Mouse (Mus musculus): Measurements from ENCODE around the gene Cd4. TPM values are rescaled to one million over a fixed set of nuclear protein-coding genes. Genes with fewer than 3 reads are reported as not detected.

Cd4 gene
- polyA plus RNA-seq, 1 experiment from 2014 or later, result not detected

- peak overlapping the region; percentile 98 for H3K4me2 ChIP-seq (ENCODE audit: low read depth, severe bottlenecking)
- H3K27ac ChIP-seq (replicated peaks; ENCODE audit: low read depth, low read length), result peak overlapping the region; percentile 99
- peak overlapping the region; percentile 78 for H3K4me3 ChIP-seq (ENCODE audit: low read depth, low read length)
- DNase-seq (ENCODE audit: low spot score) (peak; percentile 92), ATAC-seq (ENCODE audit: insufficient number of reproducible peaks, low FRiP score, low TSS enrichment, low read depth) (peak; percentile 59)
- H3K4me1 ChIP-seq (ENCODE audit: control insufficient read depth, insufficient read depth, low read length), result peaks cover 39% of the 10 kb centered on the region
- H3K36me3 ChIP-seq (ENCODE audit: control insufficient read depth, insufficient read depth, low read length), result peaks cover 11% of the 10 kb centered on the region
- H3K27me3 ChIP-seq (ENCODE audit: control insufficient read depth, insufficient read depth, low read length), result no peaks in the 10 kb centered on the region
- H3K9me3 ChIP-seq (ENCODE audit: control insufficient read depth, low read length), result no peaks in the 10 kb centered on the region
- WGBS, result under 1% methylated on average over 52 of the region's 89 CpGs
- peak overlapping the region; percentile 98 for H3K9ac ChIP-seq (ENCODE audit: low read length)
Measured at GRCm38 (mm10) chr6:124917518-124918330, 29.7 kb upstream of the Cd4 start.

- peak overlapping the region; percentile 99 for H3K27ac ChIP-seq (replicated peaks; ENCODE audit: low read depth, low read length)
- H3K9ac ChIP-seq (ENCODE audit: low read length), result peak overlapping the region; percentile 98
- H3K4me3 ChIP-seq (ENCODE audit: low read depth, low read length), result peak overlapping the region; percentile 78
- H3K36me3 ChIP-seq (ENCODE audit: control insufficient read depth, insufficient read depth, low read length), result peaks cover 11% of the 10 kb centered on the region
- no peaks in the 10 kb centered on the region for H3K9me3 ChIP-seq (ENCODE audit: control insufficient read depth, low read length)
- DNase-seq (ENCODE audit: low spot score) (peak; percentile 92), ATAC-seq (ENCODE audit: insufficient number of reproducible peaks, low FRiP score, low TSS enrichment, low read depth) (peak; percentile 42)
- peaks cover 39% of the 10 kb centered on the region for H3K4me1 ChIP-seq (ENCODE audit: control insufficient read depth, insufficient read depth, low read length)
- under 1% methylated on average over 45 of the region's 67 CpGs for WGBS
- H3K4me2 ChIP-seq (ENCODE audit: low read depth, severe bottlenecking), result peak overlapping the region; percentile 98
- H3K27me3 ChIP-seq (ENCODE audit: control insufficient read depth, insufficient read depth, low read length), result no peaks in the 10 kb centered on the region
Measured at GRCm38 (mm10) chr6:124916695-124917517, 28.9 kb upstream of the Cd4 start.

- peak overlapping the region; percentile 98 for H3K9ac ChIP-seq (ENCODE audit: low read length)
- H3K27ac ChIP-seq (replicated peaks; ENCODE audit: low read depth, low read length), result no peak overlapping the region
- no peak for ATAC-seq (ENCODE audit: insufficient number of reproducible peaks, low FRiP score, low TSS enrichment, low read depth)
- DNase-seq (ENCODE audit: low spot score), result peak; percentile 49
- H3K4me3 ChIP-seq (ENCODE audit: low read depth, low read length), result peak overlapping the region; percentile 78
- no peaks in the 10 kb centered on the region for H3K27me3 ChIP-seq (ENCODE audit: control insufficient read depth, insufficient read depth, low read length)
- peaks cover 11% of the 10 kb centered on the region for H3K36me3 ChIP-seq (ENCODE audit: control insufficient read depth, insufficient read depth, low read length)
- peak overlapping the region; percentile 98 for H3K4me2 ChIP-seq (ENCODE audit: low read depth, severe bottlenecking)
- H3K4me1 ChIP-seq (ENCODE audit: control insufficient read depth, insufficient read depth, low read length), result peaks cover 34% of the 10 kb centered on the region
- no peaks in the 10 kb centered on the region for H3K9me3 ChIP-seq (ENCODE audit: control insufficient read depth, low read length)
- 7% methylated on average over 12 of the region's 12 CpGs for WGBS
Measured at GRCm38 (mm10) chr6:124915942-124916694, 28.1 kb upstream of the Cd4 start.

- peak overlapping the region; percentile 98 for H3K4me2 ChIP-seq (ENCODE audit: low read depth, severe bottlenecking)
- peak overlapping the region; percentile 98 for H3K9ac ChIP-seq (ENCODE audit: low read length)
- H3K9me3 ChIP-seq (ENCODE audit: control insufficient read depth, low read length), result no peaks in the 10 kb centered on the region
- no peak for DNase-seq (ENCODE audit: low spot score)
- H3K27ac ChIP-seq (replicated peaks; ENCODE audit: low read depth, low read length), result 0 out of 2 replicates have a peak overlapping the region, but pooled peaks have one; percentile 8
- no peak for ATAC-seq (ENCODE audit: insufficient number of reproducible peaks, low FRiP score, low TSS enrichment, low read depth)
- WGBS, result 23% methylated on average over 21 of the region's 22 CpGs
- H3K36me3 ChIP-seq (ENCODE audit: control insufficient read depth, insufficient read depth, low read length), result peaks cover 11% of the 10 kb centered on the region
- H3K4me3 ChIP-seq (ENCODE audit: low read depth, low read length), result peak overlapping the region; percentile 78
- H3K27me3 ChIP-seq (ENCODE audit: control insufficient read depth, insufficient read depth, low read length), result peaks cover 4% of the 10 kb centered on the region; the same call in 1 of the 2 replicates
- H3K4me1 ChIP-seq (ENCODE audit: control insufficient read depth, insufficient read depth, low read length), result peaks cover 26% of the 10 kb centered on the region
Measured at GRCm38 (mm10) chr6:124915160-124915941, 27.3 kb upstream of the Cd4 start.

GRCm38 (mm10) chr6:124914511-124914910 lies 26.5 kb upstream of the Cd4 start:
- H3K27ac ChIP-seq (replicated peaks; ENCODE audit: low read depth, low read length), result no peak overlapping the region
- peaks cover 10% of the 10 kb centered on the region; the same call in 1 of the 2 replicates for H3K27me3 ChIP-seq (ENCODE audit: control insufficient read depth, insufficient read depth, low read length)
- H3K9me3 ChIP-seq (ENCODE audit: control insufficient read depth, low read length), result no peaks in the 10 kb centered on the region
- WGBS, result 81% methylated on average over 7 of the region's 7 CpGs
- peaks cover 11% of the 10 kb centered on the region for H3K36me3 ChIP-seq (ENCODE audit: control insufficient read depth, insufficient read depth, low read length)
- H3K4me2 ChIP-seq (ENCODE audit: low read depth, severe bottlenecking), result no peak overlapping the region
- DNase-seq (ENCODE audit: low spot score) (no peak), ATAC-seq (ENCODE audit: insufficient number of reproducible peaks, low FRiP score, low TSS enrichment, low read depth) (no peak)
- H3K4me3 ChIP-seq (ENCODE audit: low read depth, low read length), result no peak overlapping the region
- H3K4me1 ChIP-seq (ENCODE audit: control insufficient read depth, insufficient read depth, low read length), result peaks cover 30% of the 10 kb centered on the region
- no peak overlapping the region for H3K9ac ChIP-seq (ENCODE audit: low read length)

GRCm38 (mm10) chr6:124913721-124914285 lies 25.8 kb upstream of the Cd4 start:
- peaks cover 10% of the 10 kb centered on the region for H3K27me3 ChIP-seq (ENCODE audit: control insufficient read depth, insufficient read depth, low read length)
- no peaks in the 10 kb centered on the region for H3K9me3 ChIP-seq (ENCODE audit: control insufficient read depth, low read length)
- 77% methylated on average over 10 of the region's 14 CpGs for WGBS
- no peak overlapping the region for H3K4me3 ChIP-seq (ENCODE audit: low read depth, low read length)
- H3K9ac ChIP-seq (ENCODE audit: low read length), result no peak overlapping the region
- ATAC-seq (ENCODE audit: insufficient number of reproducible peaks, low FRiP score, low TSS enrichment, low read depth), result no peak
- peaks cover 11% of the 10 kb centered on the region for H3K36me3 ChIP-seq (ENCODE audit: control insufficient read depth, insufficient read depth, low read length)
- no peak for DNase-seq (ENCODE audit: low spot score)
- H3K27ac ChIP-seq (replicated peaks; ENCODE audit: low read depth, low read length), result no peak overlapping the region
- H3K4me2 ChIP-seq (ENCODE audit: low read depth, severe bottlenecking), result no peak overlapping the region
- peaks cover 27% of the 10 kb centered on the region for H3K4me1 ChIP-seq (ENCODE audit: control insufficient read depth, insufficient read depth, low read length)

GRCm38 (mm10) chr6:124913214-124913613 lies 25.2 kb upstream of the Cd4 start:
- peaks cover 11% of the 10 kb centered on the region for H3K36me3 ChIP-seq (ENCODE audit: control insufficient read depth, insufficient read depth, low read length)
- DNase-seq (ENCODE audit: low spot score), result no peak
- 76% methylated on average over 6 of the region's 6 CpGs for WGBS
- peaks cover 14% of the 10 kb centered on the region for H3K27me3 ChIP-seq (ENCODE audit: control insufficient read depth, insufficient read depth, low read length)
- no peaks in the 10 kb centered on the region for H3K9me3 ChIP-seq (ENCODE audit: control insufficient read depth, low read length)
- H3K9ac ChIP-seq (ENCODE audit: low read length), result no peak overlapping the region
- H3K27ac ChIP-seq (replicated peaks; ENCODE audit: low read depth, low read length), result no peak overlapping the region
- H3K4me2 ChIP-seq (ENCODE audit: low read depth, severe bottlenecking), result no peak overlapping the region
- no peak for ATAC-seq (ENCODE audit: insufficient number of reproducible peaks, low FRiP score, low TSS enrichment, low read depth)
- H3K4me1 ChIP-seq (ENCODE audit: control insufficient read depth, insufficient read depth, low read length), result peaks cover 24% of the 10 kb centered on the region
- no peak overlapping the region for H3K4me3 ChIP-seq (ENCODE audit: low read depth, low read length)

Measured in limb, embryonic 11.5 days (tissue).